Mouse (Mus musculus) cerebellum, adult 2 months (tissue): ENCODE results near the gene Tbc1d19.

Experiments
- CTCF ChIP-seq: fragments of 200-500 bp; IDR thresholded peaks from 2 replicates; pipeline ENCODE4 v1.5.1; 2011; ENCODE audit warnings: low read depth, mild to moderate bottlenecking, control low read depth, low read length, moderate library complexity, borderline replicate concordance; ENCODE audit not compliant: insufficient read depth
- POLR2A ChIP-seq: fragments of 200-500 bp; IDR thresholded peaks from 2 replicates; pipeline ENCODE4 v1.6.1; 2011; ENCODE audit warnings: low read length, control low read depth, borderline replicate concordance; ENCODE audit not compliant: insufficient read depth

- TF ChIP-seq POLR2A (no peak), CTCF (no peak)
Measured at GRCm38 (mm10) chr5:53920416-53920815, 111.0 kb downstream of the Tbc1d19 start.
